ENCODE assay signal across 8 mouse cellular contexts in genomic region chr2:3113866-3114265, GRCm38 (mm10). TPM values are rescaled to one million over a fixed set of nuclear protein-coding genes. Genes with fewer than 3 reads are reported as not detected.
DNase-seq lines count a peak whose midpoint lies in the region; ATAC-seq lines count a peak whose summit lies in the region.

TSS of gene Fam171a1 (plus strand) at chr2:3114224.

- 82% methylated on average over 4 of the region's 4 CpGs for WGBS in embryonic facial prominence, embryonic 11.5 days
- WGBS in limb, embryonic 10.5 days, result 85% methylated on average over 4 of the region's 4 CpGs

- ATAC-seq in embryonic facial prominence, embryonic 11.5 days (replicated peaks; ENCODE audit: insufficient number of reproducible peaks, low FRiP score, low TSS enrichment, low read depth), result no peak

- no peaks in the 10 kb centered on the region for H3K27me3 ChIP-seq in embryonic facial prominence, embryonic 11.5 days (ENCODE audit: control insufficient read depth, insufficient read depth, low read length)
- no peaks in the 10 kb centered on the region for H3K27me3 ChIP-seq in limb, embryonic 10.5 days (ENCODE audit: low read depth, poor library complexity, severe bottlenecking)

- no peaks in the 10 kb centered on the region for H3K4me1 ChIP-seq in embryonic facial prominence, embryonic 11.5 days (ENCODE audit: control insufficient read depth, insufficient read depth, low read length)
- H3K4me1 ChIP-seq in limb, embryonic 10.5 days, result no peaks in the 10 kb centered on the region

- intact Hi-C loops in heart, postnatal 10 days (cut with DNase I), result no loop called here

- no peak for DNase-seq in layer of hippocampus, adult 18-20 months (ENCODE audit: low spot score in 2 of 2)
- DNase-seq in layer of hippocampus, adult 9-11 months, result no peak
- no peak for DNase-seq in embryonic facial prominence, embryonic 11.5 days (ENCODE audit: low spot score)
- no peak for DNase-seq in heart, postnatal 10 days
- no peak for DNase-seq in limb, embryonic 10.5 days (ENCODE audit: low spot score)
- no peak for DNase-seq in thymus, adult 18-20 months
- no peak for DNase-seq in B cell, adult 2 months
- DNase-seq in gastrocnemius, adult 18-20 months (ENCODE audit: low spot score), result no peak

- H3K9me3 ChIP-seq in embryonic facial prominence, embryonic 11.5 days (replicated peaks; ENCODE audit: control insufficient read depth, low read length), result no peaks in the 10 kb centered on the region
- H3K9me3 ChIP-seq in limb, embryonic 10.5 days (replicated peaks), result no peaks in the 10 kb centered on the region

- H3K4me2 ChIP-seq in embryonic facial prominence, embryonic 11.5 days (ENCODE audit: low read depth, low read length), result no peak within 1 kb of the TSS

- no peak within 1 kb of the TSS for H3K27ac ChIP-seq in embryonic facial prominence, embryonic 11.5 days (replicated peaks; ENCODE audit: low read depth, low read length)
- H3K27ac ChIP-seq in limb, embryonic 10.5 days, result no peak within 1 kb of the TSS

- H3K4me3 ChIP-seq in embryonic facial prominence, embryonic 11.5 days (ENCODE audit: low read depth, low read length), result no peak within 1 kb of the TSS
- H3K4me3 ChIP-seq in limb, embryonic 10.5 days, result no peak within 1 kb of the TSS

- 0 out of 2 replicates have a peak within 1 kb of the TSS, but pooled peaks have one; percentile 22 for H3K9ac ChIP-seq in embryonic facial prominence, embryonic 11.5 days (replicated peaks; ENCODE audit: low read length)

- H3K36me3 ChIP-seq in embryonic facial prominence, embryonic 11.5 days (replicated peaks; ENCODE audit: control insufficient read depth, insufficient read depth, low read depth, low read length), result no peaks in the 10 kb centered on the region
- no peaks in the 10 kb centered on the region for H3K36me3 ChIP-seq in limb, embryonic 10.5 days

RNA-seq across cellular contexts. Expression of gene Fam171a1, which starts in this region (rescaled TPM):
- 10 to 100 TPM; 76.3 to 78.7 TPM for total RNA-seq in layer of hippocampus, adult 18-20 months (2021)
- 36.0 and 41.6 TPM in 2 replicates for polyA plus RNA-seq in embryonic facial prominence, embryonic 11.5 days (2014; fragmentation: Nextera tagmentation; extraction: Ambion mirVana)
- total RNA-seq in heart, postnatal 10 days (2021), result 10 to 100 TPM; 30.5 to 33.7 TPM
- 35.8 and 40.7 TPM in 2 replicates for polyA plus RNA-seq in limb, embryonic 10.5 days (2016; fragmentation: Nextera tagmentation; extraction: Ambion mirVana)
- 1 to 10 TPM; 2.5 to 3.1 TPM for total RNA-seq in gastrocnemius, adult 18-20 months (2021)

Comparison
In these comparisons a context has a peak if more than half of its experiments do, and no peak if none do; other contexts are left out.
1. RNA of gene Fam171a1 (total RNA-seq): 76.3 to 78.7 TPM in layer of hippocampus, adult 18-20 months and 30.5 to 33.7 TPM in heart, postnatal 10 days; 2.5 to 3.1 TPM in gastrocnemius, adult 18-20 months; every median in the first group is over 4 times any median in the second.